Mouse (Mus musculus): ENCODE data around the gene Gcsam.

The Gcsam gene

DNA sequence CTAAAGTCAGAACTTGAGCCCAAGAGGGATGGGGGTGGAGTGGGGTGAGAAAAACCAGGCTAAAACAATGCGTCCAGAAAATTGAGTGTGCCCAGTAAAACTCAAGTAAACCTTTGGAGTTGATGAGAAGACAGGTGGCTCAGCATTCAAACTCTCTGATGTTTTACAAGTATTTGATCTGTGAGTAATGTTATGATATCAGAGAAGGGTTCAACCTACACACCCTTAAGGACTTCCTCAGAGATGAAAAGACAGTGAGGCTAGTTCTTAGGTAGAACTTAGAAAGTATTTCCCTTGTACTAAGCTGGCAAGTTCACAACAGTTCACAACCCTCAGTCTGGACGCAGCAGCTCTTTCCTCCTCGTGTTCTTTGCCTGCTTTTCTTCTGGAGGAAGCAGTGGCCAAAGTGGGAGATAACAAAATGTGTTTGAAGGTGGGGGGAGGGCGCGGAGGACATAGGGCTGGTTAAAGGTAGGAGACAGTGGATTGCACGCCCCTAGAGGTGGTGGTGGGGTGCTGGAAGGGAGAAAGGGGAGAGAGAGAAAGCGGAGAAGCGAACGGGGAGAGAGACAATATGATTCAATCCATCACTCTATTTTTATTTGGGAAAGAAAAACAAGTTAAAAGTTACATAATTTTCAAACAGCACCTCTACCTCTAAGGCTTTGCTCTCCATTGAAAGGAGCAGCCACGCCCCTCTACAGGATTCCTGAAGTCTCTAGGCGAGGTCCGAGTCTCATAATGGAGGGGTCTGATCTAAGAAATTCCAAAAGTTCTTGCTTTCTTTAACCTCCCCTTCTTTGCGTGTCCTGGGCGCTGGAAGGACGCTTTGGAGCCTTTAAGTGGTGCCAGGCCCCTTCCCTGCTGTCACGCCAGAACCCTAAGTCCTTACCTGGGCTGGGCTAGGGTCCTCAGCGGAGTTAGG is 43.1 kb downstream of the Gcsam start:
- no peak for DNase-seq

GRCm38 (mm10) chr16:45653934-45654332 is 43.8 kb downstream of the Gcsam start, which contains the start of gene BC016579:
Gene BC016579 (minus strand): TSS chr16:45654068.
- DNase-seq = peak; percentile 36 to 61

DNA sequence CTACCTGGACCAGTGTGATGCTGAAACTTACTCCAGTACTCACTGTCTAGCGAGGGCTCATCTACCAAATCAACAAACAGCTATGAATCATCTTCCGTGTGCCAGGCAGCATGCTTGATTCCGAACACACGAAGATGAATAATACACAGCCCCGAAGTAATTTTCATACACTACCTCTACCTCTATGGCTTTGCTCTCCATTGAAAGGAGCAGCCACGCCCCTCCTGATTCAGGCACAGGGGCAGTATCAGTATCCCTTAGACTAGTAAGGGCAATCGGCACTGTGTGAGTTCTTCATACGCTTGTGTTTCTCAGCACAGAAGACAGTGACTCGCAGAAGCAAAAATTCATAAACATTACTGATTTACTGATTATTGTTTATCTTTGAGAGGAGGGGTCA is 44.3 kb downstream of the Gcsam start:
- DNase-seq = no peak

- no peak for DNase-seq
Measured at GRCm38 (mm10) chr16:45657574-45658159, 47.5 kb downstream of the Gcsam start.

GRCm38 (mm10) chr16:45658248-45658647 is 48.1 kb downstream of the Gcsam start:
- no peak for DNase-seq

- no peak for DNase-seq
Measured at GRCm38 (mm10) chr16:45659596-45659995, 49.4 kb downstream of the Gcsam start.

GRCm38 (mm10) chr16:45662381-45662780 is 52.2 kb downstream of the Gcsam start:
- no peak for DNase-seq

GRCm38 (mm10) chr16:45666136-45666535 is 56.0 kb downstream of the Gcsam start:
- peak; percentile 24 to 39 for DNase-seq

DNA sequence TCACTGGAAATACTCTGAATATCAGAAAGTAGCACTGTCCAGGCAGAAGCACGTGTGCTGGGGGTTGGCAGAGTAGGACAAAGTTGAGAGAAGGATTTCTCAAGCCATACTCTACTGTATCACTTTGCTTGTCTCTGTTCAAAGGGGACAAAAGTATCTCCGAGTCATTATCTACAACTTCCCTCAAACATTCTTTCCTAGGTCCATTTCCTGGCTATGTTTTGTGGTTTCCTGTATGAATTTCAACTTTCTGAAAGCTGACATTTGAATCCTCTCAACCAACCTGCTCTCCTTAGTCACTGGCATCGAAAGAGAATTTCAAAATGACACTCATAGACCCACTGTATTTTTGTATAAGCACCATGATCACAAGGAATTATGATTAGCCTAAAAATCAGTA is 58.0 kb downstream of the Gcsam start:
- DNase-seq = no peak

GRCm38 (mm10) chr16:45670005-45670404 is 59.8 kb downstream of the Gcsam start:
- no peak for DNase-seq

Data from lung, postnatal 4 days (tissue).